Mouse (Mus musculus) lung, adult 2 months (tissue): Measurements from ENCODE around the gene Olfr161. TPM values are rescaled to one million over a fixed set of nuclear protein-coding genes. Genes with fewer than 3 reads are reported as not detected.
"Not testable (repeated sequence)": the region's sequence is repeated elsewhere in the genome, so short reads cannot be mapped to it uniquely, and the experiment has no call there.

Experiments used
- DNase-seq: peaks from one replicate; pipeline ENCODE4 v3.0.0; 2022
- H3K4me1 ChIP-seq: fragments of 200-500 bp; 2 replicates; pipeline ENCODE4 v1.6.1; 2011; ENCODE audit warnings: low read length; ENCODE audit not compliant: control insufficient read depth, insufficient read depth
- H3K4me3 ChIP-seq: fragments of 200-500 bp; replicated peaks from 2 replicates; pipeline ENCODE3; 2011; ENCODE audit warnings: low read depth, mild to moderate bottlenecking, control low read depth, low read length; ENCODE audit errors: extremely low read depth
- CTCF ChIP-seq: fragments of 200-500 bp; IDR thresholded peaks from 2 replicates; pipeline ENCODE4 v1.5.1; 2011; ENCODE audit warnings: mild to moderate bottlenecking, low read length, control low read depth; ENCODE audit not compliant: insufficient read depth
- POLR2A ChIP-seq: fragments of 200-500 bp; IDR thresholded peaks from 2 replicates; pipeline ENCODE4 v1.6.1; 2011; ENCODE audit warnings: low read depth, mild to moderate bottlenecking, control low read depth, low read length, borderline replicate concordance; ENCODE audit errors: extremely low read depth
- WGBS: fragments of 180-500 bp; shearing (Covaris S2); methylation state at CpG from one replicate; pipeline ENCODE4 v1.1.7; 2018; 5-methylcytosine and 5-hydroxymethylcytosine counted together
- polyA plus RNA-seq: library from polyadenylated mRNA; depleted of rRNA; stranded (reverse); fragments of >200 nt; gene quantifications from 2 replicates; pipeline ENCODE4 v1.2.3, GENCODE M21; 2012; rRNA removed

Olfr161 gene
- polyA plus RNA-seq, result not detected in 2 replicates

- no peak for DNase-seq
- WGBS, result 64% methylated on average over 1 of the region's 1 CpGs
- H3K4me3 ChIP-seq, result no peak within 1 kb of the TSS
- TF ChIP-seq CTCF (no peak), POLR2A (no peak)
- H3K4me1 ChIP-seq, result no peaks in the 10 kb centered on the region
Measured at GRCm38 (mm10) chr16:3590691-3591090, at the start of gene Olfr161. Gene Olfr161, plus strand, starts transcription at chr16:3591042.

GRCm38 (mm10) chr16:3563553-3563952 lies 27.3 kb upstream of the Olfr161 start:
- TF ChIP-seq POLR2A (no peak), CTCF (no peak)
- no peak for DNase-seq
- no peaks in the 10 kb centered on the region for H3K4me1 ChIP-seq

GRCm38 (mm10) chr16:3577658-3578057 lies 13.2 kb upstream of the Olfr161 start:
- DNase-seq, result not testable (repeated sequence)
- WGBS, result 56% methylated on average over 1 of the region's 1 CpGs

More at GRCm38 (mm10) chr16:3563553-3563952, 27.3 kb upstream of the Olfr161 start:
- H3K4me3 ChIP-seq, result no peak overlapping the region

GRCm38 (mm10) chr16:3578227-3578848 lies 12.5 kb upstream of the Olfr161 start:
- H3K4me3 ChIP-seq, H3K4me1 ChIP-seq, DNase-seq: not testable (repeated sequence)
- WGBS, result 79% methylated on average over 1 of the region's 1 CpGs

More at GRCm38 (mm10) chr16:3577658-3578057, 13.2 kb upstream of the Olfr161 start:
- not testable (repeated sequence) for H3K4me3 ChIP-seq, H3K4me1 ChIP-seq

- H3K4me3 ChIP-seq, DNase-seq, H3K4me1 ChIP-seq: not testable (repeated sequence)
- WGBS, result 87% methylated on average over 5 of the region's 5 CpGs
Measured at GRCm38 (mm10) chr16:3631376-3631775, 40.5 kb downstream of the Olfr161 start.

GRCm38 (mm10) chr16:3632572-3633361 lies 41.9 kb downstream of the Olfr161 start:
- not testable (repeated sequence) for H3K4me1 ChIP-seq, DNase-seq, H3K4me3 ChIP-seq
- WGBS, result 21% methylated on average over 27 of the region's 27 CpGs

Other genes with a start within 250 kb of the Olfr161 start
- 0.38 and 0.54 TPM in 2 replicates for gene Mefv, start 127.1 kb downstream of the Olfr161 start, polyA plus RNA-seq
- gene Zfp263, start 153.1 kb downstream of the Olfr161 start, polyA plus RNA-seq, result 7.7 and 8.0 TPM in 2 replicates
- not detected in 2 replicates for gene Olfr15, start 239.8 kb downstream of the Olfr161 start, polyA plus RNA-seq